Mouse (Mus musculus) adrenal gland, adult 2 months (tissue): Measurements from ENCODE around the gene Ppm1j. TPM values are rescaled to one million over a fixed set of nuclear protein-coding genes. Genes with fewer than 3 reads are reported as not detected.

Experiments used
- DNase-seq: peaks from one replicate; pipeline ENCODE4 v3.0.0; 2021
- polyA plus RNA-seq: library from polyadenylated mRNA; depleted of rRNA; stranded (reverse); fragments of >200 nt; gene quantifications from 2 replicates; pipeline ENCODE4 v1.2.3, GENCODE M21; 2012
- total RNA-seq, 2 experiments: library from RNA; stranded (reverse); gene quantifications; 2 replicates each; pipeline ENCODE4 v1.2.3; 2021

Ppm1j gene
- total and polyA plus RNA-seq, 3 experiments: 5.0 to 13.1 (median 11.6) TPM

DNA sequence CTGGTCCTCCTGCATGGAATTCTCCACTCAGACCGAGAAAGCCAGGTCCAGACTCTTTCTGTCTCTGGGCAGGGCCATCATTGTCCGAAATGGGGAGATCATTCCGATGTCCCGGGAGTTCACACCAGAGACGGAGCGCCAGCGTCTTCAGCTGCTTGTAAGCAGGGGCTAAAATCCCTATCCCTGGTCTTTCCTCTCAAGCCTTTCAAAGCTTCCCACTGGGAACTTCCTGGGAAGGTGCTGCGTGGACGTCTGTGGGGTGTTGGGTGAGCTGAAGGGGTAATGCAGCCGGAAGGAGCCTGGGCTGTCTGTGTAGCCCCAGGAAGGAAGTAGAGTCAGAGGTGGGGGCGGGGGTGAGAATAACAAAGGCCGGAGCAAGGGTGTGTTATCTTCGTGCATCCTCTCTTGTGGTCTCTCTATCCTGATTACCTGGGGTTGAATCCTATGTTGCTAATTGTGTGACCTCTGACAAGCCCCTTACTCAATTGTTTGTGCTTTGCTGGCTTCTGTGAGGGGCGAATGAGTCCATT lies 3.2 kb downstream of the Ppm1j start:
- DNase-seq: no peak

DNA sequence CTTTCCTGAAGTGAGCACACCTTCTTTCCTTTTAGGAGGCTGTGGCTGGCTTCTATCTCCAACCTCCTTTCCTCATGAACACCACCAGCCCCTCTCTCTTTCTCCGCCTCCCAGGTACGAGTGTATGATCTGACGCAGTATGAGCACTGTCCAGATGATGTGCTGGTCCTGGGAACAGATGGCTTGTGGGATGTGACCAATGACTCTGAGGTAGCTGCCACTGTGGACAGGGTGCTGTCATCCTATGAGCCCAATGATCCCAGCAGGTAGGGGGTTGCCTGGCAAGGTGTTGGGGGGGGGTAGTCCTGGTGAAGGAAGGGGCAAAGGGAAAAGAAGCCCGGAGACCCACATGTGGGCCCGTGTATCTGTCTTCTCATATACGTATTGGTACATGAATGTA lies 4.4 kb downstream of the Ppm1j start:
- DNase-seq: no peak

DNA sequence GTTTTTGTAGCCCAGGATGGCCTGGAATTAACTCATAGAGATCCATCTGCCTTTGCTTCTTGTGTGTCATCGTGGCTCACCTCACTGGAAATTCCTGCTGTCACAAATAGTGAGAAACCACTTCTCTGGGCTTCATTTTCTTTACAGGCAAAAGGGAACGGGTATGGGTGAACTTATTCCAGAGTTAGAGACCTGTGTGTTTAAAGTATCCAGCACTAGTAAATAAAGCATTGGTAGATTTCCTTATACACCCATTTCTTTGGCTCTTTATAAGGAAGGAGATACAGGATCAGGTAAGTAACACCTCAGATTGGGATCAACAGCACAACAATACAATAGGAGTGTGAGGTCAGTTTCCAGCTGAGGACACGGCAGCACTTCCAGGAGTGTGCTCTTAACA lies 7.2 kb downstream of the Ppm1j start, which contains the start of gene Rhoc:
Gene Rhoc, plus strand, starts transcription at position 301 of the 400 bp plus-strand sequence.
- no peak for DNase-seq

DNA sequence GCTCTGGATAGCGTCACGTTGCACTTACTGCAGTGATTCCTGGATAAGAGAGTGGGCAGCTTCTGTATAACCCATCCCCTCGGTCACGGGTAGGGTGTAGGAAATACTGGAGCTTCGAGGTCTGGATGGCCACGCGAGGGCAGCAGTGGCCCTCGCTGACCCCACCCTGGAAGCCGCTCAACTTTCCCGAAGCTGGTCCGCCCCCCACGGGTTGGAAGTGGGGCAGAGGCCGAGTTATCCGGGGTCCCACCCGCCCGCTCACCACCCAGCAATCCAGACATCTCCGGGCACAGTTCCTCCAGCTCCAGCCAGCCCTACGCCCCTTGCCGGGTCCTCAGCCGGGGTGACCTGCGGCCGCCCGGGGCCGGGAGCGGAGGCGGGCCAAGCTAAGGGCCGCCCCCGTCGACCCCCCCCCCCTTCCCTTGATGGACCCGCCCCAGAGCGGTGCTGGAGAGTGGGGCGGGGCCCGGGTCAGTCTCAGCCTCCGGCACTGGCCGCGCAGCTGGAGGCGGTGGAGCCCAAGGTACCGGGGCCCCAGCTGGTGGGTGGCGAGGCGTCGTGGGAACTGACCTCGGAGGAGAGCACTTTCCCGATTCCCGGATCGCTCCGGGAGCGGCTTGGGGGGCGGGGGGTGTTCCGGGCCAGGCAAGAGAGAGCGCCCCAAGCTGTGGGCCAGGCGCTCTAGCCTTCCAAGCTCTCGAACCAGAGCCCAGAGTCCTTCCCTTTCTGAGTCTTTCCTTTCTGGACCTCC lies 7.9 kb downstream of the Ppm1j start:
- DNase-seq: peak; percentile 92

DNA sequence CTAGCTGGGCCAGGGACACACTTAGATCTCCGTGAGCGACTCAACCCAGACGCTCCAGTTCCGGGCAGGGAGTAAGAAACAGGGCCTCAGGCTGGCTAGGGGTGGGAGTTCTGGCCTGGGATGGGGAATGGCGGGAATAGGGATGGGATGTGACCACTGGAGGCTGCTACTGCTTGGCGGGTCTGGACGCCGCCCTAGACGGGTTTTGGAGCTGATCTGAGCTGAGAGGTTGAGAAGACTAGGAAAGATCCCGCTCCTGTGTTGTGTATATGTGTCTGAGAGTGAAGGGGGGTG lies 8.4 kb downstream of the Ppm1j start:
- no peak for DNase-seq

DNA sequence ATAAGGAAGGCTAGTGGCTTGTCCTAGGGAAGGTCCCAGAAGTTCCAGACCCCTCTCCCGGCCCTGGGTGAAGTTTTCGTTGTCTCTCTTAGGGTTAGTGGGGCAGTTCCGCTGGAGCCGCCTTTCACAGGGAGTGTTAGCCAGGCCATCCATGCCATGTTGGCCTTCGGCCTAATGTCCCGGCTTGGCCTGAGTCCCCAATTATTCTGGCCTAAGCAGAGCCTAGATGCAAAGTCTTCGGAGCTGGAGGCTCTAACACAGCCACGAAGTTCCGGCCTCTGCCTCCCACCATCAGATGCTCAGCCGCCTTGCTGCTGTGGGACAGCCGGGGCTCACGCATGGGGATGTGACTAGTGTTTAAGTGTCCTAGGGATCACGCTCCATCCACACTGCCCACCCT lies 9.0 kb downstream of the Ppm1j start:
- DNase-seq: peak; percentile 67

DNA sequence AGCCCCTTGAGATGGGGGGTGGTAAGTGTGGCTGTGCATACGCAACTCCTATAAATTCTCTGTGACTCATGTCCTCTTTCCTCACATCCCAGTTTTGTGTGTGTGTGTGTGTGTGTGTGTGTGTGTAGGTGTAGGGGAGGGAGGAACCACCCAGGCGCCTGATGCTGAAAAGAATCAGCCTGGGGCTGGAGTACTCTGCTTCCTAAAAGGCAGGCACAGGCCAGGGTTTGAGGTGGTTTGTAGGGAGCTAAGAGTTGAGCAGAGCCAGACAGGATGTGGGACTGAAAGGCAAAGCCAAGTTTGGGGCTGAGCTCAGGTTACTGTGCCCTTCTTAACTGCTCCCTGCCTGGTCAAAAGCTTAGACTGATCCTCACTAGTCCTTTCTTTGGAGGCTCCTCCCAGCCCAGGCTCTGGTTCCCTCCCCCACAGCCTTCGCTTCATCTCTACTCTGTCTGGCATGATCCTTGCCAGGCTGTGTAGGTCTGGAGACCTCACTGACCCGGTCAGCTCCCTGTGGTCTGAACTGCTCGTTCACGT lies 9.6 kb downstream of the Ppm1j start:
- DNase-seq: peak; percentile 26

DNA sequence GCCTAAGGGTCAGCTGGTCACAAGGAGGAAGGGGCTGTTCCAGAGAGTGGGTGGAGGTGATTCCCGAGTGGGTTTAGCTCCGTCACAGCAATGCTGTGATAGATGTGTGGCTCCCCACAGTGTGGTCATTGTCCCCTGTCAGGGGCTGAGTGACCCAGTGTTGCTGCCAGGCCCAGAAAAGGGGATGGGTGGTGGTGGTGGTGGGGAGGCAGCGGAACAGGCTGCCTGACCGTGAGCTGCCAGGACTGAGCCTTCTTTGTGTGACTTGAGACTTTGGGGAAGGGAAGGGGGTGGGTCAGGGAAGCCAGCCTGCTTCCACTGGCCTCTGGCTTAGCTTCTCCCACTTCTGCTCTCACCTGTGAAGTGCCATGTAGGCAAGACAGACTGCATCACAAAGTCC lies 10.2 kb downstream of the Ppm1j start:
- DNase-seq: no peak

DNA sequence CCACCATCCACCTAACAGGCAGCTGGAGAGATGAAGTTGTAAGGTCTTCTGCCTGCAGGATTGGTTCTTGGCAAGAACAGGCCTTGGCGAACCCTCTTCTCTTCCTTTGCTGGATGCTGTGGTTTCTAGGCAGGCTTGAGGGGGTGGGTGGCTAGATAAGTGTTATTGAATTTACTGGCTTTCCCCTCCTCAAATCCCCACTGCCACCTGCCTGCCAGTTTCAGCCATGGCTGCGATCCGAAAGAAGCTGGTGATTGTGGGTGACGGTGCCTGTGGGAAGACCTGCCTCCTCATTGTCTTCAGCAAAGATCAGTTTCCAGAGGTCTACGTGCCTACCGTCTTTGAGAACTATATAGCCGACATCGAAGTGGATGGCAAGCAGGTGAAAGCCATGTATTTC lies 10.8 kb downstream of the Ppm1j start:
- DNase-seq: no peak

DNA sequence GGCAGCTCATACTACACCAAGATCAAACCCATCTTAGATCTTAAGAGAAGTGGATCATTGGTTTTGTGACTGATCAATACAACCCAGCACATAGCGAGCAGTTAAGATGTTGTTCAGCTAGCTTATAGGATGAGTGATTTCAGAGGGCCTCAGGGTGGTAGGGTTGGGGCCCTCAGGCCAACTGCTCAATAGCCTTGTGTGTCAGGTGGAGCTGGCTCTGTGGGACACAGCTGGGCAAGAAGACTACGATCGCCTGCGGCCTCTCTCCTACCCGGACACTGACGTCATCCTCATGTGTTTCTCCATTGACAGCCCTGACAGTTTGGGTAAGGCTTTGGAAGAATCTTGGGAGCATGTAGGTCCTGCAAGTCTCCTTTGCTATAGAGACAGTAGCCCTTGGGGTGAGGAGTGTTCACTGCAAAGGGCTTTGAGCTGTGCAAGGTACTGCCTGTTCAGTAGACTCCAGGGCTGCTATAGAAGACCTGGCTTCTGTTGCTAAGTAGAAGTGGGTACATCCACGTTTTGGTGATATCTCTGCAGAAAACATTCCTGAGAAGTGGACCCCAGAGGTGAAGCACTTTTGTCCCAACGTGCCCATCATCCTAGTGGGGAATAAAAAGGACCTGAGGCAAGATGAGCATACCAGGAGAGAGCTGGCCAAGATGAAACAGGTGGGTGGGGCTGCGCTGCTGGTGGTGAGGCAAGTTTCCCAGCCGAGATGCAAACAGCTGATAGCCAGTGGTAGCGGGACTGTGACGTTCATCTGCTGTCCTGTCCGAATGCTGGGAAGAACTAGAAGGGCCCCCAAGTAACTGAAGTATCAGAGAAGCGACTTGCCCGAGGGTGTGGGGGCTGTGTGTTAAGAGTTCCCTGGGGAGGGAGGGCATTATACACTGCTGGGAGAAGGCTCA lies 11.8 kb downstream of the Ppm1j start:
- DNase-seq: no peak

DNA sequence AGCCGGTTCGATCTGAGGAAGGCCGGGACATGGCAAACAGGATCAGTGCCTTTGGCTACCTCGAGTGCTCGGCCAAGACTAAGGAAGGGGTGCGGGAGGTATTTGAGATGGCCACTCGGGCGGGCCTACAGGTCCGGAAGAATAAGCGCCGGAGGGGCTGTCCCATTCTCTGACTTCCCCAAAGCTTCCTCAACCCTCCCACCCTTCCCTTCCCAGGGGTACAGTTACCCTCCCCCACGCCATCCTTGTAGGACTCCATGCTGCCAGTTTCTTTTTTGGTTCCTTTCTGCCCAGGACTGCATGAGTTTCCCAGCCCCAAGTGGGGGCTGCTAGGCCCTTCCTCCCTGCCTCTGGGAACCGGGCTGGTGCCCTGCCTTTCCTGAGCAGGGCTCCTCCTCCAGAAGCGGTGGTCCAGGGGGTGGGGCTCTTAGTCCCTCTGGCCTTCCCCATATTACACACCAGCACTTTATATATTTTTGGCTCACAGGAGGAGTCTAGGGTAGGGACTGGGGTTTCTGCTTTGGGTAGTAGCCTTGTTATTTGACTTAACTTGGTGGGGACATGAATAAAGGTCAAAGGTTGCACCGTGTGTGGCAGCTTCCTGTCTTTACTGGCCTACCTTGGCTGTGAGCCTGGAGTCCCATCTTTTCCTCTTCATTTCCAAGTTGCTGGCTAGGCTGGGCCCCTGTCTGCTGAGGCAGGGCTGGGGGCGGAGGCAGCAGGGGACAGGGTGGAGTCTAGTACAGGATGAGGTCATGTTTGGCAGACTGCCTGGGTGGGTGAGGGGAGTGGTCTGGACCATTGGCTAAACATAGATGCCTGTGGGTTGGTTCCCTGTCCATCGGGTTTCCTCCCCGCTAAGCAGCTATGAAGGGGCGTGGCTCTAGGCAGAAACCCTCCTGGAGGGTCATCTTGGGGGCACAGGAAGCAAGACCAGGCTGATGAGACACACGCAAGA lies 13.3 kb downstream of the Ppm1j start:
- peak; percentile 92 for DNase-seq

DNA sequence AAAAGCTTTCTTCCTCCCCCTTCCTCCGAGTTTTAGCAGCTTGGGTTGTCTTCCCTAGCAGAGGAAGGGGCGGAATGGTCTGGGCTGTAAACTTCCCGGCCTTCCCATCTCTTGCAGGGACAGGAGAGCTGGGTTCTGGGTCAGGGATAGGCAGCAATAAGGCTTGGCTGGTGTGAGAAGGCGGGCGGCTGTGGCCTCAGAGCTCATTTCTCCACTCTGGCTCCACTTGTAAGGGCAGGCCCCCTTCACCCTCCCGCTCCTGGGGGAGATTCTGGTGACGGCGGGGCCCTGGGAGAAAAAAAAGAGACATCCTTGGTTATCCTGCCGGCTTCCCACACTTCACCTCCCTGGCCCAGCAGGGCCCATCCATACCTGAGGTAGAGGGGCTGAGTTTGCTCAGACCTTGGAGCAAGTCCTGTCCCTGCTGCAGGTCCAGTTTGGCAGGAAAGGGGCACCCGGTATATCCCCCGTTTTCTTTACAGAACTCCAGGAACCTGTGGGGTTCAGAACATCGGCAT lies 14.2 kb downstream of the Ppm1j start:
- no peak for DNase-seq

DNA sequence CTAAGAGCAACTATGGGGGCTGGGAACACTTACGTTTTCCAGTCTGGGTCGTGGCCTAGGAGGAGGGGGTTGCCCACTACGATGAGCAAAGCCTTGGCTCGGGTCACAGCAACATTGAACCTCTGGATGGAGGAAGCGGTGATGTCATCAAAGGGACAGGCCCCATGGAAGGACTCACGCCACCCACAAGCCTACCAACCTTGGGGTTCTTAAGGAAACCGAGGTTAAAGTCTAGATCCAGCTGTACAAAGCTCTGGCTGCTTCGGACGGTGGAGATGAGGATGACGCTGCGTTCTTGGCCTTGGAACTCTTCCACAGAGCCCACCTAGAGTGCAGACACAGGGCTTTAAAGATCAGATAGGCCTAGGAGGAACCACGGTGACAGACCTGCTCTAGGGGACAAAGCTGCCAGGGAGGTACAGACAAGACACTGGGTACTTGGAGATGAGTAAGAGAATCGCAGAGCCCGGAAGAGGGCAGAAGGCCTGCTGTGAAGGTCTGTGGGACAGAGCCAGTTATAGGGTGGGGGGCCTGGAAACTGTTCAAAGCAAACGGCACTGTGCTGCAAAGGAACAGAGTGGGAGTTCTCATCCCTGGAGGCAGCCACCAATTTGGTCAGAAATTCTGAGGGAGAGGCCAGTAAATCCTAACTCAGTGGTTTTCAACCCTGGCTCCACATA lies 14.9 kb downstream of the Ppm1j start:
- peak; percentile 65 for DNase-seq

DNA sequence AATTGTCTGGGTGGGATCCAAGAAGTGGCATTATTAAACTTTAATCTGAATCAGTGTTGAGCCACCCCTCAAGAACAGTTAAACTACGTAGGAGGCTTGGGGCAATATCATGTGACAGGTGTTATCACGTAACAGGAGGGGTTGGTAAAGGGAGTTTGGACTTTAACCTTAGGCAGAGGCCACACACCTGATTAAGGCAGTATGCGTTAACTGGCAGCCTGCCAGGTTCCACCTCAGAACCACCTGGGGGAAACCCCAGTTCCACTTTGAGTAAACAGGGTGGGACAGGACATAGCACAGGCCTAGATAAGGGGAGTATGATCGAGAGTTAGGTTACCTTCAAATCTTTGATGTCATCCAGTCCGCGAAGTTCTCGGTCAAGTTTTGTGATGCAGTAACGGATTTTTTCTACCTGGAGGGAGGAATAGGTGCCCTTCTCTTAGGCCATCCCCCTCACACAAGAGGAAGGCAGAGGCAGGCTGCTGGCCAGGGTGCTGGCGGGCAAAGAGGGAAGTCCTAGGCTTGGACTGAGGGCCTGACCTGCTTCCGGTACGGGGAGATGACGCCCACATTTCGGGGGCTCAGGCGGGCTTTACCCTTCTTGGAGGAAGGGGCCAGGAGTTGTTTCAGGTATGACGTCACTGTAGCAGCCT lies 15.7 kb downstream of the Ppm1j start:
- no peak for DNase-seq

DNA sequence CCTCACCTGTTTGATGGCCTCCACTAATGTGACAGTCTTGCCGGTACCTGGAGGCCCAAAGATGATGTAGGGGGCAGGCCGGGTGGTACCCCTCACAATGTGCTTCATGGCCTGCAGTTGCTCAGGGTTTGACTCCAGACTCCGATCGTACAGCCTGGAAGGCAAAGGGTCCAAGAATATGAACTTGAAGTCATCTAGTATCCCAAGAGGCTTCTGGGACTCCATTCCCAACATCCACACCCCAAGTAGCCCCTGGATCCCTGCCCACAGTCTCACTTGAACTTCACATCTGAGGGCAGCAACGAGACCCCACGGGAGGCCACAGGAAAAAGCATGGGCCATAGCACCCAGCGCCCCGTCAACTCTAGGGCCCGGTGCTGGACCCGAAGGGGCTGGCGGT lies 19.8 kb downstream of the Ppm1j start:
- DNase-seq: no peak

DNA sequence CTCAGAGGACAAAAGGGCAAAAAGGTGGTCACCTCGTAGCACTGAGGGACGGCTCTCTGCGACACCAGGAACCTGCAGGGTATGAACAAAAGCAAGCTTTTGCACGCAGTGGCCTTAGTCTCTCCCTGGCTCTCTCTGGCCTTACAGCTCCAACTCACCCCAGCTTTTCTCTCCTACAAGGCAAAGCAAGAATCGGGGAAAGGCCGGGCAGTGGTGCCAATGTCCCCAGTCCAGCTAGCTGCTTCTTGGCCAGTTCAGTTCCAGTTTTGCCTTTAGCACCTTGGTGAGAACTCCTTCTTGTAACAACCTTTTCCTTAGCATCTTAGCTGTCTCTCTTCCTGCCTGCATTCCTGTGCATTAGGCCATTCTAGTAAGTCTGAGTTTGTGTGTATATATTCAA lies 20.6 kb downstream of the Ppm1j start:
- DNase-seq: no peak

DNA sequence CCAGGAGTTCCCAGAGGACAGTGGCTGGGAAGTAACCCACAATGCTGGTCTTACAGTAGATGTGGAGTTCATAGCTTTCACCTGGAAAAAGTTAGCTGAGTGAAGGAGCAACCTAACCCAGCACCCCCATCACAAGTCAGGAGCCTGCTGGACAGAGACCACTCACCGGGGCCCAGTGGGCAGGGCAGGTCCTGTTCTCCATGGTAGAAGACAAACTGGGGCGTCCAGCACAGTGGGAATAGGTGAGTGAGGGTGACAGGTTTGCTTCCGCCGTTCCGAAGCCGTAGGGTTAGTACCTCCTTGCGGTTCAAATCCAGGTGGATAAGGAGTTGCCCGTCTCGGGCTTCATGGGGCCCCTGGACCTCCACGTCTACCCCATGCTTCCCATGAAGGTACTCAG lies 23.5 kb downstream of the Ppm1j start:
- no peak for DNase-seq

DNA sequence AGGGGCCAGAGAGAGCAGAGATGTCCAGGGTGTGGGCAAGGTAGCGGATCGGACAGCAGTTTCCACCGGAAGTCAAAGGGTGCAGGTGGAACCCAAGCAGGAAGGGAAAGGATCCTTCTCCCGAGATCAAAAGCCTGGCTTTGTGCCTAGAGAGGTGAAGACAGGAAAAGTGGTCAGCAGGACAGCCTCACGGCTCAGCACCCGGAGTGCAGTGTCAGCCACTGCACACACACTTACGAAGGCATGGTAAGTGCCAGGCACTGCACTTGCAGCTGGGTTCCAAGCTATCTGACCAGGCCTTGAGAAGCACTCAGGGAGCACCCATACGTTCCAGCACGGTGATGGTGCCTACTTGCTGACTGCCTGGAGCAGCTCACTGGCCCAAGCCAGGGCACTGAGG lies 24.7 kb downstream of the Ppm1j start:
- DNase-seq: no peak

DNA sequence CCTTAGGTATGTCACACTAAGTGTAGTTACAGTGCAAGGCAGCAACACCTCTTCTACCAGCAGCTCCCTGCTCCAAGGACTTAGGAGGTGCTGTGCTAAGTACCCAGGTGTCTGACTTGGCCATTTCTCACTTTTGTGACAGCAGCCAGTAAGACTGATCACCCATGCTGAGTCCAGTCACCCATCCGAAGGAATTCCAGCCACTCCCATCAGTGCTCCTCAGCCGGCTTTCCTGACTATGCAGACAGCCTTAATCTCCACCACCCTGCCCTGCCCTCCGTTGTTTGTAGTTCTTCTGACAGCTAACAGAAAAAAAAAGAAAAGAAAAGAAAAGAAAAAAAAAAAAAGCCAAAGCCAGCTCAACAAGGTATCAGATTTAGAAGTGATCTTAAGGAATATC lies 30.9 kb downstream of the Ppm1j start:
- no peak for DNase-seq

DNA sequence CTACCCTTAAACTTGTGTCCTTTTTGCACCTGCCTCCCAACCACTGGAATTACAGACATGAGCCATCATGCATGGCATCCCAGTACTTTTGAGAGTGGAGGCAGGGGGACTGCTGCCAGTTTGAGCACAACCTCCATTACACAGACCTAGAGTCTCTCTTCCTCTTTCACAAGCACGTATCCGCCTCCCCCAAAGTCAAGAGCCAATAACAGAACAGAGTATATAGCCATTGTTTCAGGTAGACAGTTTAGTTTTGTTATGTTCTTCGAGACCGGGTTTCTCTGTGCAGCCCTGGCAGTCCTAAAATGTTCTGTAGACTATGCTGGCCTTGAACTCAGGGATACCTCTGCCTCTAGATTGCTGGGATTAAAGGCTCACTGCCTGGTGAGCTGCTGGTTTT lies 31.4 kb downstream of the Ppm1j start:
- no peak for DNase-seq
